Mouse (Mus musculus) brain, adult 2 months (tissue): ENCODE measurements around the gene Meis1.

Source experiments
- DNase-seq: peaks from one replicate; pipeline ENCODE4 v3.0.0; 2011; ENCODE audit warnings: low read depth, low spot score

Meis1 gene

DNA sequence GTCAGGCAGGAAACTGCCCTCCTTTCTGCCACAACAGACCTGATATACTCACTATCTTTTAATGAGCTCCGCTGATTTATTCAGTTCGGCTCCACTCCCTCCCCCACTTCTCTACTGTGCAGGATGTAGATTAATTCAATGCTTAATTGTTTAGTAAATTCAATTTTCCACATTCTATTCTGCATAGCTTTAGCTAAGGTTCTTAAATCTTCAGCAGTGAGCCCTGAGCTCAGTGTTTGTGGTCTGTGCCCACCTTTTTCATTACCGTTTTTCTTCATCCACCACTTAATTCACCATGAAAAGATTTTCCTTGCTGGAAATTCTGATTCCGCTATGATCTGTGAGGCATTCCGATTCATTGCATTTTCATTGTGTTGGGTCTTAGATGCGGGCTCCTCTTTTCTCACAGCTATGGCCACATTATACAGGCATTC is 28.5 kb downstream of the Meis1 start:
- no peak for DNase-seq

DNA sequence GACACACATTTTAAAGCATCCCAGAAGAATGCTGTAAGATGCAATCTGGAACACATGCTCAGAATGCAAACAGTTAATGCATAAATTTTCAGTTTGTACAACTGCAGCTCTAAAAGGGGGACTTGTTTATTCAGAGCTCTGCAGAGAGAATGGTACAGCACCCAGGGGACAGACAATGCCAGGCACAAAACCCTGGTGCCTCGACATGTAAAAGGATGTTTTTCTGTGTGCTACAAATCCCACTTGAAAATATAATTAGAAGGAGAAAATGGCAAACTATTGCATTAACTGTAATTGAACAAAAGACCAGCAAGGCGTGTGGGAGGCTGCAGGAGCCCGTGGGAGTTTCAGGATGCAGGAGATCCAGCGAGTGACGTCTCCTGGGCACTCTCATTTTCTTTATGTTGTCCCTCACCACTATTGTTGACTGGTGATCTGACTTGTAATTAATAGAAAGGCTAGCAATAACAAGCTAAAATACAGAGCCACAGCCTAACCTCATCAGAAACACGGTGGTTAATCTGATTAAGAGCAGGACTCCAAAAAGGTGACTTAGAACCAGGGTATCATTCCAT is 29.0 kb downstream of the Meis1 start:
- DNase-seq, result no peak

DNA sequence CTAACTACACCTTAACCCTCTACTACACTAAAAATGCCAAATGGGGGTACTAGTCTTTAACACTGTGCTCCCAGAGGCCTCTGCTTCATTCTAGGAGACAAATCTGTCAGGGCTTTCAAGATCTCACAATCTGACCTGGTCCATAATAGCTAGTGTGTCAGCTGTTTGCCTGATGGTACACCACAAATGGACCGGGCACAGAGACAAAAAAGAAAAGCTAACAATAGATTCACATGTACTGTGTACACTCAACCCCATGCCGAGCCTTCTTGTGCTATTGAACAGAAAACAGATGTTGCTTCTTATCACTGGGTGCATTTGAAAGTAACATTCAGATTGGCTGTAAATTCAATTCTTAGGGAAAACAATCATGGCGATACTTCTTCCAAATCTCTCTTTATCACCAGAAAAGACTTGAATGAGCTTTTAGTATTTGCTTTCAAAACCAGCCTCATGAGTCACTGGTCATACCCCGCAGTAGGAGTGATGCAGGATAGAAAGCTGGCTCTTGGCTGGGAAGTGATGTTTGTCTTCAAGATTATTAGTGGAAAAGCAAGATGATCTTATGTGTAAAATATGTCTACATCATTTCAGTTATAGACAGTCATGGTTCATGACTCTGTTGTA is 30.0 kb downstream of the Meis1 start:
- DNase-seq, result peak; percentile 68

DNA sequence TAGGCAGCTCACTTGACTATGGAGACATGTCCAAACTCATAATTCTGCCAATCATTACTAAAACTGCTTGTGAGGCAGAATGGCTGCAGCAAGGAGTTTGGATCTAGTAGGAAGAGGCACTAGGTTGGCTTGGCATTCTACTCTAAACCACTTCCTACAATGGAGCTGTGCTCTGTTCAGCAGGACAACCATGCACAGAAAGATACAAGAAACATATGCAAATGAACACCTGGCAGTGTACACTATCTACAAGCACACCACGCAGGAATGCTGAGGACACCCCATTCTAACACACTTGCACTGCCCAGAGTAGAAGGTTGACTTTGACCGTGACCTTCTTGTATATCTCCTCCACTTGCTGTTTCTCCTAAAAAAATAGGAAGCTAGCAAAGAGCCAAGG is 35.0 kb downstream of the Meis1 start:
- no peak for DNase-seq

DNA sequence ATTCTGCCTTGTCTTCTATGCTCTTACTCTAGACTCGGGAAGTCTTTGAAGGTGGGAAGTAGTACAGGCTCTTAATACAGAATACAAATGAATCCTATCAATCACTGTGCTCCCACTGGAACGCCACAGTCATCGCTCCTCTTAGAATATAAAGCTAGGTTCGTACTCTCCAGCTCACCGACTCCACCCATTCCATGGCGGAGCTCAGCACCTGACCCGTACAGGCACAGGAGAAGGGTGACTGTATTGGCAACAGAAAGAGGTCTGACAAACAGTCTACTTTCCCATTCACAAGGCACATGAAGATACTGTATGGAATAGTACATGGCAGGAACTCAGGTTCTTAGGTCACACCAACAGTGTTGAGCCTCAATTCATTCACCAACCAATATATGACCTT is 35.5 kb downstream of the Meis1 start:
- no peak for DNase-seq

DNA sequence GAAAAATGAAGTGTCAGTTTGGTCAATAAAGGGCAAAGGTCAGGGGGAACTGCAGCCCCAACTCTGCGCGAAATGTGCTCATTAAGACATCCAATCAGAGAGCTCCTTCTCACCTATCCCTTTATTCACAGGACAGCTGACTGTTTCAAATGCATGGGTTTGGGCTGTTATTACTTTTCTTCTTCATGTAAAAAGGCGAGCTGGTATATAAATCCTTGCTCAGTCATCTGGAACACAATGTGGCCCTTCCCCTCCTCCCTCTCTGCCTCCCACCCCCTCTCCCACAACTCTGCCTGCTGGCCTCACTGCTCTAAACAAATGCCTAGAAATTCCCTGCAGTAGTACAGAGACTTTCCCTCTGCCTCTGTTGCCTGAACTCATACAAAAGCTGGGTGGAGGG is 36.5 kb downstream of the Meis1 start:
- no peak for DNase-seq

DNA sequence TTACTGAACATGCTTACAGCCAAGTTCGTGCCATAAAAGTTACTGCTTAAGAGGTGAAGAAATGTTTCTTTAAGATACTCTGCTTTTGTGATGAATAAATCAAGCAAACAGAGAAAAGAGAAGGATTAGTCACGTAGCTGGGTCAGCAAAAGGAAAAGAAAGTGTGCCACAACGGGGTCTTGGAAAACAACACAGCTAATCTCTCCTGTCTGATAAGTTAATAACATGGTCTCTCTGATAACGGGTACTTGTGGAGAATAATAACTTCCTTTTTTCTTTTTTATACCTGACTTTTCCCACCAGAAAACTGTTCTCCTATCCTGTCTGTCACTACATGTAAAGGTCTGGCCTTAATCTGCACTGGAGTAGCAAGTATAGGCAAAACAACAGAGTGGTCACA is 37.4 kb downstream of the Meis1 start:
- no peak for DNase-seq

DNA sequence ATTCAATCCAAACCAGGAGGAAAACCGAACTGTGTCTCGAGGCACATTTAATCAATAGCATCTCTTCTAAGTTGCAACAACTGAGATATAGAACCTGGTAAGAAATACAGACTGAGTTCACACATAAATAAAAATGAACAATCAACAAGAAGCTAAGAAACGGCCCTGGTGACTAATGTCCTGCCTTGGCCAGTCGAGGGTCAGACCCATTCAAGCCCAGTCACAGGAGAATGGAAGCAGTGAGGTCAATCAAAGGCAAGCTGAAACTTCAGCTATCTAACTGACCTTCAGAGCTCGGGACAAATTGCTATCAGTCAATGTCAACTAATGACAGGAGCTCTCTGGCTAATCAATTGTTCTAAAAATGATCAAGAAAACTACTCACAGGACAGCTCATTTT is 38.2 kb downstream of the Meis1 start:
- DNase-seq, result no peak

DNA sequence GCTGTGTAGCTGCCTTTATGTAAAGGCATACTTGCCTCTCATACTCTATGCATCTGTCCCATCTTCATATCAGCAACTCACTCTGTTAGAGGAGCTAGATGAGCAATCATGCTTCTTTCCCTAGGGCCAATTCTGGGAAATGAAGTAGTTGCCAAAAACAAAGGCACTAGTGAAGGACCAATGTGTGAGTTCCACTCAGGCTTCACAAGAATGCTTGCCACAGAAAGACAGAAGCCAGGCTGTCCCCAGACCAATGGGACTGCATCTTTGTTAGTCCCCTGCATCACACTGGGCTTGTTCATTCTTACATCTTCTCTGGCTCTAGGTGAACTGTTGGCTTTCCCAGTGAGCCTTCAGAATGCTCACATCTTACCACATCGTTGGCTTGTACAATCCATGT is 43.7 kb downstream of the Meis1 start:
- DNase-seq, result no peak

DNA sequence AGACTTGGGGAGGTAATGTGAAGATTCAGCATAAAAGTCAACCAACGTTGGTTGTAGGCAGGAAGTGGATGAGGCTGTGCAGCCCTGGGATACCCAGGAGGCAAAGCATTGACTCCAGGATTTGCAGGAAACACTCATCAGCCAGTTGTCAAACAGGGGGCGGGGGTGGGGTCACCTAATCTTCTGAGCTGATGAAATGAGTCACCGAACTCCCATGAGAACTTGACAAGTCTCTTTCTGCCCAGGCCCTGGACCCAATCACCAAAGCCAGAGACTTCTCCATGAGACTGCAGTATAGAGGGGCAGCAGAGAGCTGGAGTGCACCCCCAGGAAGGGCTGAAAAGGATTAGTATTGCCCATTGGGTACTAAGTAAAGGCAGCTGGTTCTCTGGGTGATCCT is 45.0 kb downstream of the Meis1 start:
- no peak for DNase-seq

DNA sequence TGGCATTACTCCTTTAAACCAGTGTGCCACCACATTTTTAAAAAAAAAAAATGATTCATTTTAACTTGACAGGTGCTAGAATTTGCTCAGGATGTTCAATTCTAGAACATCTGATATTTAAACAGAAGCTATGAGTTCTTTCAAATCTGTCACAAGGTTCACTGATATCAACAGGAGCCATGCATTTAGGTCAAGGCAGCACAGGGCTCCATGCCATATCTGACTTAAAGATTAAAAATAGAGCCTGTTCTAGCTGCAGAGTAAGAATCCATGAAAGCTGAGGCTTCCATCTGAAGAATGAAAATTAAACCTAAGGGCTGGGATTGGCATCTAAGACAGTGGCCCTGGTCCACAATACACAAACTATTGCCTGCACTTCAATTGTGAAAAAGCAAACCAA is 45.8 kb downstream of the Meis1 start:
- peak; percentile 73 for DNase-seq

DNA sequence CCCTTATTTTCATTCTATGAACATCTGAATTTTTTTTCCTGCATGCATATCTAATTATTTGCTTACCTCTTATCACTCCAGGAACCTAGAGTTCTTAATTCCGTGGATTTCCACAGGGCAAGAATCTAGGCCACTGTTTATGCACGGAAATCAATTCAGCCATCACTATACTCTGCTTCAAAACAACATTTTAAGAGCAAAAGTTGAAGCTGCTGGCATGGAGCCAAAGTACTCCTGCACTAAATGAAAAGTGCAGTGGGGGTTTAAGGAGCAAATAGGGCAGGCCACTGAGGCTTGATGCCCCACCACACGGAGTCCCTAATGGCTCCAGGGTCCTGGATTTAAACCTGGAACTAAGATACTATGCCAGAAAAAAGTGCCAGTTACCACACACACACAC is 47.2 kb downstream of the Meis1 start:
- no peak for DNase-seq

DNA sequence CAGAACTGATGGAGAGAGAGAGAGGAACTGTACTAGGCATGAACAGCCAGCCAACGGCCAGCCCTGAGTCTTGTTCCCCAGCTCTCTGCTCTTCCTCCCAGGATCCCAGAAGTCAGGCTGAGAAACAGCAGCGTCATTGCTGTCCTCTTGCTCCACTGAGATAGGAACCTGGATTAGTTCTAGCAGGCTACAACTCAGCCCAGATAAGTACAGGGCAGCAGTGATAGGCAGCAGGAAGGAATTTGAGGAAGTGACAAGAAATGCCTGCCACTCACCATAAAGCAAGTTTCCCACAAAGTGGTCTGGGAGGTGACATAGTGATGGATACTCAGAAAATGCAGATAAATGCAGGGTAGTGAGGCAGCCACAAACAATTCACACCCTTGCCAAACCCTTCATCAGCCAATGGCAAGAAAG is 48.9 kb downstream of the Meis1 start:
- no peak for DNase-seq

DNA sequence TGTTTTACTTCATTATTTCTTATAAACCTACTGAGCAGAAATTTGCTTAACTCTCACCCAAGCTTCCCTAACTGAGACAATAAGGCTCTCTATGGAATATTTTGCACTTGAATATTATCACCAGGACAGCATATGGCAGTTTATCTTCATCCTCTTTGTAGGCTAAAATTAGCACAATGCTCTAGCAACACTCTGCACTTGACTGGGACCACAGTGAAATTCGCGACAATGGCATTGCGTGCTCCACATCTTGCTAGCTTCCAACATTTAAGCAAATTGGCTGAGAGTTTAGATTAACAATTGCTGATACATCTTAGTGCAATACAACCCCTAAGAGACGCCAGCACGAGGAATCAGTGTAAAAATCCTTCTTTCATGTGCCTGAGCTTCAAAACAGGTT is 54.4 kb downstream of the Meis1 start:
- peak; percentile 78 for DNase-seq

DNA sequence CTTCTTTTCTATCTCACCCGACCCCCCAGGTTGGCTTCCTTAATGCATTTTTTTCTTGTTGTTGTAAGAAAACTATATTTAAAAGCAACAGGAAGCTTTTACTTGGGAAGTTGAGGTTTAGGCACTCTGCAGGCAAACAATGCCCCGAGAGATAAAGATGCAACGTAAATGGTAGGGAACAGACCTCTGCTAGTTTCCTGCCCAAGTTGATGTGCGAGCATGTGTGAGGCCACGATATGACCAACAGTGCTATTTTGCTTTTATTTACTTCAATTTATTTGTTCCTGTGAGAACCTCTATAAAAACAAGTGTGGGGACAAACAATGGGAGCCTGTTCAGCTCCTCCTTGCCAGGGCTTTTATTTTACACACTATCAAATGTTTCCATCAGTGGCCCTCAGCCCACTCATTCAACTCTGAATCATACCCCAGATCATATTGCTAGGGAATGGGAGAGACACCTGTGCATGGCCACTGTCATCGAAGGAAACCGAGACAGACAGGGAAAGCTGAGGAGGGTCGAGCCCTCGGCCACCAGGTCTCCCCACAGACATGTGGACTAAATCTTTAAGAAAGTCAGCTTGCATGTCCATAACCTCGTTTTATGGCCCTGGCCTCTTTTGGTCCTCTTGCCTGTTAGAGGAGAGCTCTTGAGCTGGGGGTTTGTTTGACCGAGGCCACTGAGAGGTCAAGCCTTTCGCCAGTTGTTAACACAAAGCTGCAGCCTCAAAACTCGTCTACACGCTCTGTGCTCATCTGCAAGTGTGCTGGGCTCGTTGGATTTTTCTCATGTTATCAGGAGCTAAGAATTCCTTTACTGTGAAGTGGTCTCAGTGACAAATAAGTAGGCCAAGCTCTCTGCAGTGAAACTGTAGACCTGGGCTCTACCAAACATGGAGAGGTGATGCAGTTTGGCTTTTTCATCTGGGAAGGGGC is 55.3 kb downstream of the Meis1 start:
- DNase-seq, result no peak

DNA sequence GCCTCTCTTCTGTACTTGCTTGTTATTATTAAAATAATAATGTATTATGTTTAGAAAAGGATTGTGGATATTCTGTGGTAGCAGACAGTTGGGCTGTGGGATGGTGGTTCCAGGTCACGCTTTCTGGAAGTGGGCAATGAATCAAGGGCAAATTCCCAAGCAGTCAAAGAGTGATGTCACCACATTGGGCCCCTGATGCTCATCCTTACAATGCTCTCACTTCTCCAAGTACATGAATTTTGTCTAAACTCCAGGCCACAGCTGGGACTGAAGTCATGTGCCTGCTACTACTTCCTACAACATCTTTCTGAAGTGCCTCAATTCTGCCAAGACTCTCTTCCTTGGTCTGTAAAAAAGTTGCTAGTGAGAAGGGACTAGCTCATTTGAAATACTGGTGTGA is 59.3 kb downstream of the Meis1 start:
- no peak for DNase-seq

DNA sequence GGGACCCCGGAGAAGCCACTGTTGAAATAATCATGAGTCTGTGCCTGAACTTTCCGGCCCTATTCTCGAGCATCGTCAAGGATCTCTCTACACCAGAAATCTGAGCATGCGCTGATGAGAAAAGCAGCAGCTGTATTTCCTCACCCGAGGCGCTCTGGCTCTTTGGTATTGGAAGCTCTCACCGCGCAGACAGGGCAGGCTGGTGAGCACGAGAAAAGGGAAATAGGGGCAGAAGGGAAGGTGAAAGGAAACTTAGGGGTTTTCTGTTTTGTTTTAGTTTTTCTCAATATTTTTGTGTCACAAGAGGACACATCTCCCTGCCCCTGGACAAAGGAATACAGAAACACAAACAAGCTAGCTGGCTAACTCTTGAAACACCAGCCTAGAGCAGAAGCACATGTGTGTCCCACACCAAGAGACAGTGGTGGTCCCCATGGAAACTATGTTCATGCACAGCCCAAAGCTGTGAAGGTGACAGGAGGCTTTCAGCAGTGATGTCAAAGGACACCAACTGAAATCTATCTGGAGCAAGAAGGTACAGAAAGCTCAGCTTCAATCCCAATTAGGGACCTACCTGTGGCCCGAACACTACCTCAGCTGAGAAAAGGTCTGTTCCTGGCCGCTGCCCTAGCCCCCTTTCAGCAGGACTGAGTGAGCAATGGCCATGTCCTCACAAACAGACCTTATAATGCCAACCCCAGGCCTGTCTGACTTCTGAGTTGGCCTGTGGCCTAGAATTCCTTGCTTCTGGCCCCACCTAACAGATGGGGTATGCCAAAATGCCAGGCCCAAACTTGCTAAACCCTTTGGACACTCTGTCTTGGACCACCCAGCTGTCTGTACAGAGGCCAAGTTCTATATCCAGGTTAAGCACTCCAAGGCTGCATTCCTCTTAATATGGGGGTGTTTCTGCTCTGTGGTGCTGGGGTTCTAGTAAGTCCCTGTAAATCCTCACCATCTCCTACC is 60.7 kb downstream of the Meis1 start:
- DNase-seq, result peak; percentile 65

DNA sequence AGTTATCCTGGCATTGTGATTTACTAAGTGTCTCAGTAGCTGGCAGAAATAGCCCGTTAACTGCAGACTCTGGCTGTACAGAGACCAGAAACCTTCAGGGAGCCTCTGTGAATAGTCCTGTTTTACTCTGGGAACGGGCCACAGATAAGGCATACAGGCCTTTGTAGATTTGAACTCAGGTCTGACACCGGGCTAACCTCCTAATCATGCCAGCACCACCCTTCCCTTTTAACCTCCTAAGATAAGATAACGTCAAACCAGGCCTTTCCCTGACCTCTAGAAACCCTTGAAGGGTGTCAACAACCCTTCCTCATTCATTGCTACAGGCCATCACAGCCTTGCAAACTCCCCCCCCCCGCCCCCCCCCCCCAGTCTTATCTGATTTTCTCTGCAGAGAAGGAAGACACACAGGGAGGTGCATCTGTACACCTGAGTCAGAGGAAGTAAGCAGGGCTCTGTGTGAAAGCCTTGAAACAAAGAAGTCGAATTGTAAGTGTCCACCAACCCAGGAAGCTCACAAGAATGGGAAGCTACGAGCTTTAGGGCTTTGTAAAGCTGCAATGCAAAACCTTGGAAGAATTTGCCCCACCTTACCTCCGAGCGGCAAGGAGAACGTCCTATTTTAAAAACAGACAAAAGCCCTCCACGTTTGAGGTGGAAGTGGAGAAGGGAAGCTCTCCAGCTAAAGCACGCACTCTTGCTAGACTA is 61.5 kb downstream of the Meis1 start:
- no peak for DNase-seq

DNA sequence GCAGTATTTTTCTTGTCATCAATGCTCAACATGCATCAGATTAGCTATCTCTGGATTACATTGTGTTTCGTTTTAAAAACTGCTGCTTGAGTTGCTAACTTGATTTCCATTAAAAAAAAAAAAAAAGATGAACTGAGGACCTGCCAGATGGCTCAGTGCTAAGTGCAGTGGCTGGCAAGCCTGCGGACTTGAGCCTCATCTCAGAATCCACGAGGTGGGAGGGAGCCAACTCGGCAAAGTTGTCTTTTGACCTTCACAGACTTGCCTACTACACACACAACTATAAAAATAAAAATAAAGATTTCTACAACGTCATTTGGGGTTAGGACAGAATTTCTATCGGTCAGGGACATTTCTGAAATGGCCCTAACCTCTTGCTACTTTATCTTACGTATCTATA is 62.8 kb downstream of the Meis1 start:
- DNase-seq, result peak; percentile 51

DNA sequence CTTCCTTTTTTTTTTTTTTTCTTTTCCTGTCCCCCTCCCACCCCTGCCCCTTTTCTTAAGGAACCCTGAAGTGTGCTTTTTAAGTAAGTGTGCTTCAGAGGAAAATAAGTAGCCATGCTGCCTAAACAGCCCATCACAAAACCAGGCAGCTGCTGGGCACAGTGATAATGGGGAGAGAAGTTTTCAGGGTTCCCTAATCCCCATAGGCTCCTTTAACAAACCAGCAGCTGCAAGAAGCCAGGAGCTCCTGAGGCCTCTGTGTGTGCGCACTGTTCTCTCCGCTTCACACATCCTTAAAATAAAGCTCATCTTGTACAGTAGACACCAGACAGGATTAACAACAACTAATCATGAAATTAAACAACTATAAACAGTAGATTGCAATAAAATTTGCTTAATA is 63.9 kb downstream of the Meis1 start:
- no peak for DNase-seq

DNA sequence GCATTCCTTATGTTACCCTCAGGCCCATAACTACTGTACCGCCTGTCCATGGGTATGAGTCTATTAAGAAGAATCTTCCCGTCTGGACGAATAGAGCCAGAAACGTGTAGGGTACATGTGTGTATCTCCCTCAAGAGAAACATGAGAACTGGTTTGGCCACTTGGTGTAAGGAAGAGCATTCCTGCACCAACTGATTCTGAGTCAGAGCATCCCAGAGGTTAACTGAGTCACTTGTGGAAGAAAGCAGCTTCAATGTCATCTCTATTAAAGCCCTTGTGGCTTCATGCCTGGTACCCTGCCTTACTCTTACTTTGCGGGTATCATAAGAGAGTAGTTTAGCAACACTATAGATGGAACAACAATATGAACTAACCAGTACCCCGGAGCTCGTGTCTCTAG is 64.9 kb downstream of the Meis1 start:
- DNase-seq, result no peak
